ENCODE assay signal across 9 mouse cellular contexts in the genomic region with DNA sequence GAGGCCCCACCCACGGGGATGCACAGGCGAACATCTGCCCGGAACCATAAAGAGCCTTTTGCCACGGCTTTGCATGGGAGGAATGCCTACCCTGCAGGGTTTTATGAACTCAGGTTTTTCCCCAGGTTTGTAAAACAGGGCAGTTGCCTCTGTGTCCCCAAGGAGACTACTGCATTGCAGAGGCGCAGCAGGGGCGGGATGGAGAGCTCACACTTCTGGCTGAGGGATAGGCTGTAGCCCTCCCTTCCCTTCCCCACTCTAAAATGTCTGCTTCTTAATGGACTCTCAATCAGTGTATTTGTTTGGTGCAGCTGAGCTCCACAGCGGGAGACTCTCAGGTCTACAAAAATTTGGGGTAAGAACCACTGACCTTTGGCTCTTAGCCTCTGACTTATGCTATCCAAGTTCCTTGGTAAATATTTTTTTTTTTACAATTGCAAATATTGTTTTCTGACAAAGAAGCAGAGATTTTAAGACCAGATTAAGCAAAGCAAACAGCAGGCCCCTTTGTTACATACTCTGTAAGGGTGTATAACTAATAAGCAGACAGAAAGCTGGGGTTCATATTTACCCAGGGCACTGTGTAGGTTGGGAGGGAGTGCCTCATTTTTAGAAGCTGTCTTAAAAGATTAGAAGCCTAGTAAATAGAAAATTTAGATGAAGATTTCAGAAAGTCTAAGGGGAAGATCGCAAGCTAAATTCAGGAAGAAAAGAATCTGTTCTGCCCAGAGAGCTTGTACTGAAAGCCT.
A peak's percentile ranks its signal among the peaks of the same experiment; 100 is the strongest.
DNase-seq lines count a peak whose midpoint lies in the region; ATAC-seq lines count a peak whose summit lies in the region.
"Had no signal": no experiment of that assay in that cellular context is flagged by ENCODE, and none has a peak within 500 bp of the region (broad histone marks: within the 10 kb centered on the region; RNA-seq: fewer than 3 reads in every experiment).

No protein-coding gene starts in this region.

- H3K4me3 ChIP-seq in midbrain, embryonic 10.5 days: peak overlapping the region; percentile 9; the same call in 1 of the 2 replicates
- H3K4me3 ChIP-seq in midbrain, embryonic 16.5 days (ENCODE audit: low read depth, low read length): no peak overlapping the region
- no peak overlapping the region for H3K4me3 ChIP-seq in embryonic facial prominence, embryonic 15.5 days (replicated peaks)
- no peak overlapping the region for H3K4me3 ChIP-seq in limb, embryonic 10.5 days
- H3K4me3 ChIP-seq in stomach, embryonic 14.5 days (ENCODE audit: low read depth, low read length): no peak overlapping the region

- H3K36me3 ChIP-seq in midbrain, embryonic 10.5 days: no peaks in the 10 kb centered on the region
- H3K36me3 ChIP-seq in midbrain, embryonic 16.5 days (ENCODE audit: control insufficient read depth, insufficient read depth, low read length): no peaks in the 10 kb centered on the region
- H3K36me3 ChIP-seq in embryonic facial prominence, embryonic 15.5 days: no peaks in the 10 kb centered on the region
- H3K36me3 ChIP-seq in limb, embryonic 10.5 days: no peaks in the 10 kb centered on the region
- no peaks in the 10 kb centered on the region for H3K36me3 ChIP-seq in stomach, embryonic 14.5 days (ENCODE audit: control insufficient read depth, insufficient read depth, low read length)

- ATAC-seq in midbrain, embryonic 16.5 days: no peak
- ATAC-seq in embryonic facial prominence, embryonic 15.5 days (ENCODE audit: insufficient number of reproducible peaks, low FRiP score, low TSS enrichment, low read depth): no peak
- ATAC-seq in stomach, embryonic 14.5 days (ENCODE audit: insufficient number of reproducible peaks, insufficient read depth, low FRiP score, low read depth): peak; percentile 63; the same call in 1 of the 2 replicates
- no peak for ATAC-seq in cerebellum, adult (ENCODE audit: insufficient number of reproducible peaks, low FRiP score, low TSS enrichment)

- peaks cover 73% of the 10 kb centered on the region for H3K4me1 ChIP-seq in midbrain, embryonic 10.5 days
- peaks cover 19% of the 10 kb centered on the region for H3K4me1 ChIP-seq in midbrain, embryonic 16.5 days (ENCODE audit: control insufficient read depth, insufficient read depth, low read length)
- peaks cover 31% of the 10 kb centered on the region for H3K4me1 ChIP-seq in embryonic facial prominence, embryonic 15.5 days
- H3K4me1 ChIP-seq in limb, embryonic 10.5 days: peaks cover 50% of the 10 kb centered on the region
- peaks cover 19% of the 10 kb centered on the region for H3K4me1 ChIP-seq in stomach, embryonic 14.5 days (ENCODE audit: control insufficient read depth, insufficient read depth, low read length)

- peak overlapping the region; percentile 94 for H3K27ac ChIP-seq in midbrain, embryonic 10.5 days (replicated peaks)
- H3K27ac ChIP-seq in midbrain, embryonic 16.5 days (ENCODE audit: low read length): no peak overlapping the region
- H3K27ac ChIP-seq in embryonic facial prominence, embryonic 15.5 days (replicated peaks): peak overlapping the region; percentile 34; the same call in 1 of the 2 replicates
- peak overlapping the region; percentile 71 for H3K27ac ChIP-seq in limb, embryonic 10.5 days
- H3K27ac ChIP-seq in stomach, embryonic 14.5 days (ENCODE audit: low read length): peak overlapping the region; percentile 77

- H3K4me2 ChIP-seq in midbrain, embryonic 16.5 days (ENCODE audit: low read length): no peak overlapping the region
- no peak overlapping the region for H3K4me2 ChIP-seq in embryonic facial prominence, embryonic 15.5 days (replicated peaks)
- no peak overlapping the region for H3K4me2 ChIP-seq in stomach, embryonic 14.5 days (replicated peaks; ENCODE audit: low read depth, low read length)

- H3K27me3 ChIP-seq in midbrain, embryonic 10.5 days (ENCODE audit: low read depth, poor library complexity, severe bottlenecking): peaks cover 34% of the 10 kb centered on the region
- H3K27me3 ChIP-seq in midbrain, embryonic 16.5 days (ENCODE audit: control insufficient read depth, insufficient read depth, low read depth, low read length): no peaks in the 10 kb centered on the region; the same call in 1 of the 2 replicates
- H3K27me3 ChIP-seq in embryonic facial prominence, embryonic 15.5 days: no peaks in the 10 kb centered on the region
- no peaks in the 10 kb centered on the region for H3K27me3 ChIP-seq in limb, embryonic 10.5 days (ENCODE audit: low read depth, poor library complexity, severe bottlenecking)
- H3K27me3 ChIP-seq in stomach, embryonic 14.5 days (ENCODE audit: control insufficient read depth, insufficient read depth, low read length): no peaks in the 10 kb centered on the region

- DNase-seq in midbrain, embryonic 10.5 days (ENCODE audit: low spot score): peak; percentile 39
- peak; percentile 33 for DNase-seq in limb, embryonic 10.5 days (ENCODE audit: low spot score)
- no peak for DNase-seq in yolk sac, embryonic 10.5 days (ENCODE audit: low spot score)
- DNase-seq in MN1 (ENCODE audit: low spot score): no peak
- DNase-seq: thymus, postnatal 4 days had no signal

- H3K9me3 ChIP-seq in midbrain, embryonic 10.5 days (replicated peaks): no peaks in the 10 kb centered on the region
- no peaks in the 10 kb centered on the region for H3K9me3 ChIP-seq in midbrain, embryonic 16.5 days (replicated peaks; ENCODE audit: control insufficient read depth, low read length, poor library complexity, severe bottlenecking)
- no peaks in the 10 kb centered on the region for H3K9me3 ChIP-seq in embryonic facial prominence, embryonic 15.5 days (replicated peaks)
- H3K9me3 ChIP-seq in limb, embryonic 10.5 days (replicated peaks): no peaks in the 10 kb centered on the region
- no peaks in the 10 kb centered on the region for H3K9me3 ChIP-seq in stomach, embryonic 14.5 days (ENCODE audit: control insufficient read depth, low read depth, low read length)

- no peak overlapping the region for H3K9ac ChIP-seq in midbrain, embryonic 16.5 days (ENCODE audit: low read depth, low read length)
- no peak overlapping the region for H3K9ac ChIP-seq in embryonic facial prominence, embryonic 15.5 days
- H3K9ac ChIP-seq in stomach, embryonic 14.5 days (replicated peaks; ENCODE audit: low read depth, low read length): no peak overlapping the region

- 16% methylated on average over 8 of the region's 8 CpGs for WGBS in midbrain, embryonic 10.5 days
- WGBS in midbrain, embryonic 16.5 days: 22% methylated on average over 8 of the region's 8 CpGs
- 40% methylated on average over 8 of the region's 8 CpGs for WGBS in embryonic facial prominence, embryonic 15.5 days
- WGBS in limb, embryonic 10.5 days: 34% methylated on average over 8 of the region's 8 CpGs
- 17% methylated on average over 8 of the region's 8 CpGs for WGBS in stomach, embryonic 14.5 days

Comparison
In these comparisons a context has a peak if more than half of its experiments do, and no peak if none do; other contexts are left out.
1. DNase-seq: peak in midbrain, embryonic 10.5 days (single experiment) and limb, embryonic 10.5 days (single experiment); none in yolk sac, embryonic 10.5 days (single experiment) and MN1 (single experiment).